Mouse (Mus musculus) liver, embryonic 13.5 days (tissue): ENCODE data around the gene Rftn1. TPM values are rescaled to one million over a fixed set of nuclear protein-coding genes. Genes with fewer than 3 reads are reported as not detected.

ENCODE experiments used
- ATAC-seq: fragments of 200-750 bp; cut with Nextera tagmentation; 2 replicates; pipeline ENCODE4 v1.8.0; 2017; ENCODE audit warnings: low read depth, mild to moderate bottlenecking, moderate number of reproducible peaks, moderate library complexity
- DNase-seq: peaks from one replicate; pipeline ENCODE4 v3.0.0; 2022
- H3K27ac ChIP-seq: fragments of 300-500 bp; sonication (generic); 2 replicates; pipeline ENCODE4 v1.5.1; 2015; ENCODE audit warnings: moderate library complexity, mild to moderate bottlenecking, inconsistent platforms
- H3K27me3 ChIP-seq: fragments of 300-500 bp; sonication (generic); 2 replicates; pipeline ENCODE4 v1.6.1; 2015; ENCODE audit warnings: mild to moderate bottlenecking, inconsistent platforms
- H3K36me3 ChIP-seq: fragments of 300-500 bp; sonication (generic); 2 replicates; pipeline ENCODE4 v1.6.1; 2015; ENCODE audit warnings: mild to moderate bottlenecking, inconsistent platforms
- H3K4me1 ChIP-seq: fragments of 300-500 bp; sonication (generic); replicated peaks from 2 replicates; pipeline ENCODE4 v1.6.1; 2015; ENCODE audit warnings: inconsistent platforms
- H3K4me2 ChIP-seq: fragments of 300-500 bp; sonication (generic); 2 replicates; pipeline ENCODE4 v1.6.1; 2015; ENCODE audit warnings: inconsistent platforms, mild to moderate bottlenecking, moderate library complexity
- H3K4me3 ChIP-seq: fragments of 300-500 bp; sonication (generic); replicated peaks from 2 replicates; pipeline ENCODE4 v1.5.1; 2015; ENCODE audit warnings: mild to moderate bottlenecking, inconsistent platforms
- H3K9ac ChIP-seq: fragments of 300-500 bp; sonication (generic); 2 replicates; pipeline ENCODE4 v1.6.1; 2015; ENCODE audit warnings: mild to moderate bottlenecking, inconsistent platforms
- H3K9me3 ChIP-seq: fragments of 300-500 bp; sonication (generic); replicated peaks from 2 replicates; pipeline ENCODE4 v1.6.1; 2016; ENCODE audit warnings: inconsistent platforms
- WGBS: fragments of 180-500 bp; shearing (Covaris S2); methylation state at CpG from one replicate; pipeline ENCODE4 v1.1.7; 2015; ENCODE audit not compliant: insufficient replicate concordance; 5-methylcytosine and 5-hydroxymethylcytosine counted together
- polyA plus RNA-seq: library from polyadenylated mRNA; unstranded; fragments of >200 nt; fragmentation: Nextera tagmentation; extraction: Ambion mirVana; gene quantifications from 2 replicates; pipeline ENCODE4 v1.2.1, GENCODE M21; 2015

Gene Rftn1
- polyA plus RNA-seq, 1 experiment from 2014 or later: 5.7 TPM

GRCm38 (mm10) chr17:50069205-50069604 lies 121.3 kb downstream of the Rftn1 start:
- Histone ChIP-seq H3K9me3 (no peaks in the 10 kb centered on the region), H3K27me3 (no peaks in the 10 kb centered on the region), H3K4me3 (no peak overlapping the region), H3K9ac (no peak overlapping the region; the same call in 1 of the 2 replicates), H3K4me1 (peaks cover 52% of the 10 kb centered on the region), H3K27ac (peak overlapping the region; percentile 92), H3K36me3 (no peaks in the 10 kb centered on the region), H3K4me2 (peak overlapping the region; percentile 57)
- 69% methylated on average over 5 of the region's 5 CpGs for WGBS
- ATAC-seq (no peak), DNase-seq (no peak)

- 67% methylated on average over 10 of the region's 10 CpGs for WGBS
- Histone ChIP-seq H3K4me3 (no peak overlapping the region), H3K4me2 (no peak overlapping the region), H3K27me3 (no peaks in the 10 kb centered on the region), H3K9ac (peak overlapping the region; percentile 3; the same call in 1 of the 2 replicates), H3K36me3 (no peaks in the 10 kb centered on the region), H3K4me1 (peaks cover 52% of the 10 kb centered on the region), H3K9me3 (no peaks in the 10 kb centered on the region), H3K27ac (peak overlapping the region; percentile 92; the same call in 1 of the 2 replicates)
- no peak for DNase-seq
- no peak for ATAC-seq
Measured at GRCm38 (mm10) chr17:50068681-50069138, 121.8 kb downstream of the Rftn1 start.

- 80% methylated on average over 5 of the region's 5 CpGs for WGBS
- DNase-seq (no peak), ATAC-seq (no peak)
- Histone ChIP-seq H3K36me3 (no peaks in the 10 kb centered on the region), H3K4me3 (no peak overlapping the region), H3K4me1 (peaks cover 52% of the 10 kb centered on the region), H3K9ac (peak overlapping the region; percentile 3; the same call in 1 of the 2 replicates), H3K4me2 (no peak overlapping the region), H3K27me3 (no peaks in the 10 kb centered on the region), H3K27ac (peak overlapping the region; percentile 20; the same call in 1 of the 2 replicates), H3K9me3 (no peaks in the 10 kb centered on the region)
Measured at GRCm38 (mm10) chr17:50067774-50068680, 122.4 kb downstream of the Rftn1 start.

- 86% methylated on average over 8 of the region's 8 CpGs for WGBS
Measured at GRCm38 (mm10) chr17:50066822-50067713, 123.4 kb downstream of the Rftn1 start.

GRCm38 (mm10) chr17:50063832-50064627 lies 126.4 kb downstream of the Rftn1 start:
- no peaks in the 10 kb centered on the region for H3K27me3 ChIP-seq
- peaks cover 22% of the 10 kb centered on the region for H3K4me1 ChIP-seq
- WGBS: 77% methylated on average over 13 of the region's 13 CpGs
- H3K36me3 ChIP-seq: no peaks in the 10 kb centered on the region
- no peak overlapping the region for H3K9ac ChIP-seq
- H3K27ac ChIP-seq: no peak overlapping the region
- no peak for DNase-seq
- H3K9me3 ChIP-seq: no peaks in the 10 kb centered on the region
- H3K4me2 ChIP-seq: no peak overlapping the region
- H3K4me3 ChIP-seq: no peak overlapping the region
- no peak for ATAC-seq

More at GRCm38 (mm10) chr17:50066822-50067713, 123.4 kb downstream of the Rftn1 start:
- DNase-seq (no peak), ATAC-seq (no peak)
- Histone ChIP-seq H3K36me3 (no peaks in the 10 kb centered on the region), H3K27me3 (no peaks in the 10 kb centered on the region), H3K4me2 (no peak overlapping the region), H3K4me1 (peaks cover 50% of the 10 kb centered on the region), H3K4me3 (no peak overlapping the region), H3K9ac (no peak overlapping the region), H3K27ac (no peak overlapping the region), H3K9me3 (no peaks in the 10 kb centered on the region)

GRCm38 (mm10) chr17:50062649-50063048 lies 127.8 kb downstream of the Rftn1 start:
- ATAC-seq: no peak
- 72% methylated on average over 4 of the region's 4 CpGs for WGBS
- no peaks in the 10 kb centered on the region for H3K9me3 ChIP-seq

GRCm38 (mm10) chr17:50061446-50061845 lies 129.0 kb downstream of the Rftn1 start:
- Histone ChIP-seq H3K4me2 (no peak overlapping the region), H3K27me3 (no peaks in the 10 kb centered on the region), H3K27ac (no peak overlapping the region), H3K4me3 (no peak overlapping the region), H3K4me1 (0 out of 2 replicates have a peak, but pooled peaks cover 11% of the 10 kb centered on the region), H3K9ac (no peak overlapping the region), H3K36me3 (no peaks in the 10 kb centered on the region), H3K9me3 (no peaks in the 10 kb centered on the region)
- ATAC-seq (no peak), DNase-seq (no peak)
- 80% methylated on average over 4 of the region's 4 CpGs for WGBS

More at GRCm38 (mm10) chr17:50062649-50063048, 127.8 kb downstream of the Rftn1 start:
- no peak overlapping the region for H3K4me2 ChIP-seq
- H3K27ac ChIP-seq: no peak overlapping the region
- no peak overlapping the region for H3K4me3 ChIP-seq
- DNase-seq: no peak
- H3K4me1 ChIP-seq: 0 out of 2 replicates have a peak, but pooled peaks cover 11% of the 10 kb centered on the region
- H3K27me3 ChIP-seq: no peaks in the 10 kb centered on the region
- no peaks in the 10 kb centered on the region for H3K36me3 ChIP-seq
- no peak overlapping the region for H3K9ac ChIP-seq

- Histone ChIP-seq H3K4me2 (no peak overlapping the region), H3K4me3 (no peak overlapping the region), H3K36me3 (no peaks in the 10 kb centered on the region), H3K27me3 (no peaks in the 10 kb centered on the region), H3K9me3 (no peaks in the 10 kb centered on the region), H3K27ac (no peak overlapping the region), H3K4me1 (0 out of 2 replicates have a peak, but pooled peaks cover 2% of the 10 kb centered on the region), H3K9ac (no peak overlapping the region)
- no peak for ATAC-seq
- no peak for DNase-seq
- WGBS: 54% methylated on average over 2 of the region's 2 CpGs
Measured at GRCm38 (mm10) chr17:50060220-50060619, 130.3 kb downstream of the Rftn1 start.

- H3K27ac ChIP-seq: no peak overlapping the region
- DNase-seq: no peak
- H3K27me3 ChIP-seq: no peaks in the 10 kb centered on the region
- no peak overlapping the region for H3K4me3 ChIP-seq
- H3K36me3 ChIP-seq: no peaks in the 10 kb centered on the region
- no peak overlapping the region for H3K9ac ChIP-seq
- ATAC-seq: no peak
- H3K9me3 ChIP-seq: no peaks in the 10 kb centered on the region
- peaks cover 7% of the 10 kb centered on the region; the same call in 1 of the 2 replicates for H3K4me1 ChIP-seq
- no peak overlapping the region for H3K4me2 ChIP-seq
- 46% methylated on average over 5 of the region's 5 CpGs for WGBS
Measured at GRCm38 (mm10) chr17:50059417-50059816, 131.1 kb downstream of the Rftn1 start.

GRCm38 (mm10) chr17:50055154-50055756 lies 135.2 kb downstream of the Rftn1 start:
- no peak overlapping the region for H3K4me2 ChIP-seq

More at GRCm38 (mm10) chr17:50055154-50055756, 135.2 kb downstream of the Rftn1 start:
- Histone ChIP-seq H3K9me3 (no peaks in the 10 kb centered on the region), H3K27me3 (no peaks in the 10 kb centered on the region), H3K4me3 (no peak overlapping the region), H3K9ac (no peak overlapping the region), H3K36me3 (no peaks in the 10 kb centered on the region), H3K4me1 (peaks cover 13% of the 10 kb centered on the region), H3K27ac (no peak overlapping the region)
- no peak for DNase-seq
- ATAC-seq: no peak
- WGBS: 79% methylated on average over 16 of the region's 16 CpGs
